26 mouse cellular contexts compared by ENCODE assay signal in genomic region chr11:97333896-97334295, GRCm38 (mm10). TPM values are rescaled to one million over a fixed set of nuclear protein-coding genes. Genes with fewer than 3 reads are reported as not detected.
DNase-seq lines count a peak whose midpoint lies in the region; ATAC-seq and TF ChIP-seq lines count a peak whose summit lies in the region.
"Had no signal": no experiment of that assay in that cellular context is flagged by ENCODE, and none has a peak within 500 bp of the region (broad histone marks: within the 10 kb centered on the region; RNA-seq: fewer than 3 reads in every experiment).

No protein-coding gene starts in this region.

- H3K9ac ChIP-seq in lung, postnatal 0 days (replicated peaks; ENCODE audit: low read depth) = no peak overlapping the region
- no peak overlapping the region for H3K9ac ChIP-seq in stomach, embryonic 15.5 days
- H3K9ac ChIP-seq in stomach, postnatal 0 days (ENCODE audit: low read length) = no peak overlapping the region
- H3K9ac ChIP-seq: embryonic facial prominence, embryonic 13.5 days; heart, embryonic 13.5 days; hindbrain, embryonic 12.5 days; hindbrain, embryonic 15.5 days had no signal

- H3K4me2 ChIP-seq in lung, postnatal 0 days (replicated peaks; ENCODE audit: low read depth, low read length) = no peak overlapping the region
- no peak overlapping the region for H3K4me2 ChIP-seq in stomach, embryonic 15.5 days
- no peak overlapping the region for H3K4me2 ChIP-seq in stomach, postnatal 0 days (replicated peaks; ENCODE audit: low read depth)
- H3K4me2 ChIP-seq: embryonic facial prominence, embryonic 13.5 days; forebrain, embryonic 13.5 days; heart, embryonic 13.5 days; hindbrain, embryonic 12.5 days; hindbrain, embryonic 15.5 days had no signal

- peak; percentile 50 for ATAC-seq in lung, postnatal 0 days
- ATAC-seq in stomach, embryonic 15.5 days (ENCODE audit: insufficient read depth, low FRiP score, low read depth) = no peak
- ATAC-seq in stomach, postnatal 0 days (ENCODE audit: low FRiP score, low TSS enrichment) = no peak
- ATAC-seq: forebrain, embryonic 13.5 days; forebrain, embryonic 16.5 days had no signal

- no peaks in the 10 kb centered on the region for H3K27me3 ChIP-seq in lung, postnatal 0 days (replicated peaks; ENCODE audit: insufficient read depth, low read length)
- H3K27me3 ChIP-seq in stomach, embryonic 15.5 days (replicated peaks) = no peaks in the 10 kb centered on the region; the same call in 1 of the 2 replicates
- no peaks in the 10 kb centered on the region for H3K27me3 ChIP-seq in stomach, postnatal 0 days (ENCODE audit: control insufficient read depth, insufficient read depth, low read length)
- no peaks in the 10 kb centered on the region for H3K27me3 ChIP-seq in small intestine, adult 2 months (ENCODE audit: control insufficient read depth, insufficient read depth, low read length)
- H3K27me3 ChIP-seq: CH12.LX; forebrain, embryonic 13.5 days; hindbrain, embryonic 15.5 days had no signal

- intact Hi-C loops in gastrocnemius, adult 2 months (cut with DNase I) = no loop called here

- WGBS in lung, postnatal 0 days = 14% methylated on average over 1 of the region's 1 CpGs
- 32% methylated on average over 1 of the region's 1 CpGs for WGBS in stomach, embryonic 15.5 days
- 23% methylated on average over 1 of the region's 1 CpGs for WGBS in stomach, postnatal 0 days
- WGBS in small intestine, adult 2 months = 18% methylated on average over 1 of the region's 1 CpGs

- no peak for DNase-seq in gastrocnemius, adult 2 months
- DNase-seq in gastrocnemius, postnatal 10 days = no peak
- peak; percentile 67 for DNase-seq in lung, postnatal 0 days (ENCODE audit: low spot score)
- DNase-seq in lung, postnatal 10 days = no peak
- no peak for DNase-seq in stomach, postnatal 0 days (ENCODE audit: low spot score)
- DNase-seq: adrenal gland, adult 2 months; adrenal gland, postnatal 14 days; B cell, adult 2 months; cerebellum, adult 11 months; cerebellum, adult 2 months; cerebellum, adult 9-11 months; cerebellum, postnatal 25 days; gastrocnemius, postnatal 25 days; heart, adult 18-20 months; heart, postnatal 14 days had no signal

- H3K27ac ChIP-seq in gastrocnemius, adult 2 months = peak overlapping the region; percentile 31
- H3K27ac ChIP-seq in lung, postnatal 0 days (ENCODE audit: low read length) = peak overlapping the region; percentile 39
- H3K27ac ChIP-seq in stomach, embryonic 15.5 days = 0 out of 2 replicates have a peak overlapping the region, but pooled peaks have one; percentile 28
- no peak overlapping the region for H3K27ac ChIP-seq in stomach, postnatal 0 days (replicated peaks)
- 0 out of 2 replicates have a peak overlapping the region, but pooled peaks have one; percentile 3 for H3K27ac ChIP-seq in small intestine, adult 2 months (ENCODE audit: insufficient read depth, low read depth, low read length)
- H3K27ac ChIP-seq: embryonic facial prominence, embryonic 13.5 days; forebrain, embryonic 10.5 days; forebrain, embryonic 13.5 days; heart, embryonic 13.5 days; hindbrain, embryonic 12.5 days; hindbrain, embryonic 15.5 days had no signal

- TF ChIP-seq EP300 in lung, postnatal 0 days (IDR thresholded peaks at IDR 0.05) = peak; percentile 88
- no peak for TF ChIP-seq EP300 in stomach, postnatal 0 days (optimal IDR thresholded peaks at IDR 0.05)

- no peak for TF ChIP-seq POLR2A in small intestine, adult 2 months (IDR thresholded peaks at IDR 0.05; ENCODE audit: low read depth, low read length)

- no peaks in the 10 kb centered on the region for H3K9me3 ChIP-seq in lung, postnatal 0 days (ENCODE audit: low read length)
- no peaks in the 10 kb centered on the region for H3K9me3 ChIP-seq in stomach, embryonic 15.5 days
- H3K9me3 ChIP-seq in stomach, postnatal 0 days (ENCODE audit: control insufficient read depth, low read length) = no peaks in the 10 kb centered on the region
- H3K9me3 ChIP-seq: embryonic facial prominence, embryonic 13.5 days; forebrain, embryonic 10.5 days; forebrain, embryonic 13.5 days; heart, embryonic 13.5 days; hindbrain, embryonic 12.5 days; hindbrain, embryonic 15.5 days had no signal

- H3K36me3 ChIP-seq in lung, postnatal 0 days (ENCODE audit: insufficient read depth, low read length) = no peaks in the 10 kb centered on the region
- H3K36me3 ChIP-seq in stomach, embryonic 15.5 days = peaks cover 15% of the 10 kb centered on the region; the same call in 1 of the 2 replicates
- H3K36me3 ChIP-seq in stomach, postnatal 0 days (ENCODE audit: control insufficient read depth, insufficient read depth, low read length) = peaks cover 5% of the 10 kb centered on the region; the same call in 1 of the 2 replicates
- peaks cover 3% of the 10 kb centered on the region for H3K36me3 ChIP-seq in small intestine, adult 2 months (ENCODE audit: control insufficient read depth, insufficient read depth, low read length)

- H3K4me3 ChIP-seq in gastrocnemius, adult 2 months = no peak overlapping the region
- H3K4me3 ChIP-seq in lung, postnatal 0 days (ENCODE audit: low read depth, low read length) = no peak overlapping the region
- no peak overlapping the region for H3K4me3 ChIP-seq in stomach, embryonic 15.5 days (replicated peaks)
- no peak overlapping the region for H3K4me3 ChIP-seq in stomach, postnatal 0 days (ENCODE audit: low read depth, low read length)
- no peak overlapping the region for H3K4me3 ChIP-seq in small intestine, adult 2 months (ENCODE audit: low read depth, low read length)
- H3K4me3 ChIP-seq: embryonic facial prominence, embryonic 13.5 days; forebrain, embryonic 10.5 days; forebrain, embryonic 13.5 days; heart, embryonic 13.5 days; hindbrain, embryonic 12.5 days; hindbrain, embryonic 15.5 days had no signal

- no peak for TF ChIP-seq CTCF in gastrocnemius, adult 2 months (IDR thresholded peaks at IDR 0.05)
- TF ChIP-seq CTCF in lung, postnatal 0 days (IDR thresholded peaks at IDR 0.05) = no peak
- TF ChIP-seq CTCF in stomach, postnatal 0 days (IDR thresholded peaks at IDR 0.05; ENCODE audit: low read depth) = no peak
- TF ChIP-seq CTCF in small intestine, adult 2 months (IDR thresholded peaks at IDR 0.05; ENCODE audit: extremely low read depth, insufficient read length, insufficient replicate concordance, low read depth, low read length) = no peak

- H3K4me1 ChIP-seq in lung, postnatal 0 days (ENCODE audit: insufficient read depth, low read depth, low read length) = peaks cover 14% of the 10 kb centered on the region; the same call in 1 of the 2 replicates
- peaks cover 27% of the 10 kb centered on the region for H3K4me1 ChIP-seq in stomach, embryonic 15.5 days
- no peaks in the 10 kb centered on the region for H3K4me1 ChIP-seq in stomach, postnatal 0 days (replicated peaks; ENCODE audit: control insufficient read depth, insufficient read depth)
- H3K4me1 ChIP-seq in small intestine, adult 2 months (ENCODE audit: control insufficient read depth, insufficient read depth, insufficient read length, low read length) = peaks cover 25% of the 10 kb centered on the region

RNA-seq across cellular contexts. Expression of gene Gpr179, which starts 18.0 kb away (rescaled TPM):
- under 1 TPM in 1 of 2 experiments, not detected in 1; 0.03 TPM for total RNA-seq in gastrocnemius, adult 2 months (2021)
- under 1 TPM; 0.07 to 0.09 TPM for total RNA-seq in gastrocnemius, postnatal 10 days (2021)
- 0.23 and 0.24 TPM in 2 replicates for polyA plus RNA-seq in lung, postnatal 0 days (2015; fragmentation: Nextera tagmentation; extraction: Ambion mirVana)
- polyA plus RNA-seq in stomach, embryonic 15.5 days (2015; fragmentation: Nextera tagmentation; extraction: Ambion mirVana) = 0.19 and 0.21 TPM in 2 replicates
- polyA plus RNA-seq in stomach, postnatal 0 days (2015; fragmentation: Nextera tagmentation; extraction: Ambion mirVana) = 0.17 and 0.23 TPM in 2 replicates
- 0.03 TPM in 2 replicates for polyA plus RNA-seq in small intestine, adult 2 months (2012; rRNA removed)
- total RNA-seq: common myeloid progenitor, adult 5-6 weeks; heart, adult 18-20 months had no signal

RNA-seq across cellular contexts. Expression of gene Mrpl45, which starts 18.4 kb away (rescaled TPM):
- total RNA-seq in gastrocnemius, adult 2 months (2021) = 10 to 100 TPM; 34.1 to 50.7 TPM
- 10 to 100 TPM; 28.5 to 33.8 TPM for total RNA-seq in gastrocnemius, postnatal 10 days (2021)
- polyA plus RNA-seq in lung, postnatal 0 days (2015; fragmentation: Nextera tagmentation; extraction: Ambion mirVana) = 19.2 and 22.4 TPM in 2 replicates
- polyA plus RNA-seq in stomach, embryonic 15.5 days (2015; fragmentation: Nextera tagmentation; extraction: Ambion mirVana) = 41.5 and 46.4 TPM in 2 replicates
- 28.2 and 28.8 TPM in 2 replicates for polyA plus RNA-seq in stomach, postnatal 0 days (2015; fragmentation: Nextera tagmentation; extraction: Ambion mirVana)
- polyA plus RNA-seq in small intestine, adult 2 months (2012; rRNA removed) = 4.9 and 8.6 TPM in 2 replicates

RNA-seq across cellular contexts. Expression of gene Socs7, which starts 28.5 kb away (rescaled TPM):
- 10 to 100 TPM; 43.2 to 48.6 TPM for total RNA-seq in gastrocnemius, adult 2 months (2021)
- 10 to 100 TPM; 33.7 to 34.8 TPM for total RNA-seq in gastrocnemius, postnatal 10 days (2021)
- polyA plus RNA-seq in lung, postnatal 0 days (2015; fragmentation: Nextera tagmentation; extraction: Ambion mirVana) = 2.4 and 2.5 TPM in 2 replicates
- polyA plus RNA-seq in stomach, embryonic 15.5 days (2015; fragmentation: Nextera tagmentation; extraction: Ambion mirVana) = 3.4 and 3.8 TPM in 2 replicates
- polyA plus RNA-seq in stomach, postnatal 0 days (2015; fragmentation: Nextera tagmentation; extraction: Ambion mirVana) = 1.3 and 1.7 TPM in 2 replicates
- polyA plus RNA-seq in small intestine, adult 2 months (2012; rRNA removed) = 2.5 and 4.6 TPM in 2 replicates

RNA-seq across cellular contexts. Expression of gene Npepps, which starts 53.5 kb away (rescaled TPM):
- 10 to 100 TPM; 57.6 to 77.2 TPM for total RNA-seq in gastrocnemius, adult 2 months (2021)
- total RNA-seq in gastrocnemius, postnatal 10 days (2021) = 10 to 100 TPM; 52.1 to 57.5 TPM
- 47.5 and 54.3 TPM in 2 replicates for polyA plus RNA-seq in lung, postnatal 0 days (2015; fragmentation: Nextera tagmentation; extraction: Ambion mirVana)
- 80.9 and 84.7 TPM in 2 replicates for polyA plus RNA-seq in stomach, embryonic 15.5 days (2015; fragmentation: Nextera tagmentation; extraction: Ambion mirVana)
- polyA plus RNA-seq in stomach, postnatal 0 days (2015; fragmentation: Nextera tagmentation; extraction: Ambion mirVana) = 43.4 and 52.8 TPM in 2 replicates
- polyA plus RNA-seq in small intestine, adult 2 months (2012; rRNA removed) = 16.2 and 27.3 TPM in 2 replicates
